Mouse (Mus musculus) layer of hippocampus, adult 18-20 months (tissue): ENCODE results near the gene H2-Q10. TPM values are rescaled to one million over a fixed set of nuclear protein-coding genes. Genes with fewer than 3 reads are reported as not detected.

Experiments used
- DNase-seq, 2 experiments: peaks; one replicate each; pipeline ENCODE4 v3.0.0; 2022; ENCODE audit warnings: low spot score in 2 of 2
- total RNA-seq, 2 experiments: library from RNA; stranded (reverse); gene quantifications; 2 replicates each; pipeline ENCODE4 v1.2.3; 2021

The H2-Q10 gene
- total RNA-seq, 2 experiments from 2014 or later = 0.10 to 0.15 TPM

GRCm38 (mm10) chr17:35514756-35515155, 44.9 kb downstream of the H2-Q10 start:
- DNase-seq = no peak

- peak in 1 of 2 experiments; percentile 22 for DNase-seq
Observed at GRCm38 (mm10) chr17:35515911-35516640, 46.2 kb downstream of the H2-Q10 start.

DNA sequence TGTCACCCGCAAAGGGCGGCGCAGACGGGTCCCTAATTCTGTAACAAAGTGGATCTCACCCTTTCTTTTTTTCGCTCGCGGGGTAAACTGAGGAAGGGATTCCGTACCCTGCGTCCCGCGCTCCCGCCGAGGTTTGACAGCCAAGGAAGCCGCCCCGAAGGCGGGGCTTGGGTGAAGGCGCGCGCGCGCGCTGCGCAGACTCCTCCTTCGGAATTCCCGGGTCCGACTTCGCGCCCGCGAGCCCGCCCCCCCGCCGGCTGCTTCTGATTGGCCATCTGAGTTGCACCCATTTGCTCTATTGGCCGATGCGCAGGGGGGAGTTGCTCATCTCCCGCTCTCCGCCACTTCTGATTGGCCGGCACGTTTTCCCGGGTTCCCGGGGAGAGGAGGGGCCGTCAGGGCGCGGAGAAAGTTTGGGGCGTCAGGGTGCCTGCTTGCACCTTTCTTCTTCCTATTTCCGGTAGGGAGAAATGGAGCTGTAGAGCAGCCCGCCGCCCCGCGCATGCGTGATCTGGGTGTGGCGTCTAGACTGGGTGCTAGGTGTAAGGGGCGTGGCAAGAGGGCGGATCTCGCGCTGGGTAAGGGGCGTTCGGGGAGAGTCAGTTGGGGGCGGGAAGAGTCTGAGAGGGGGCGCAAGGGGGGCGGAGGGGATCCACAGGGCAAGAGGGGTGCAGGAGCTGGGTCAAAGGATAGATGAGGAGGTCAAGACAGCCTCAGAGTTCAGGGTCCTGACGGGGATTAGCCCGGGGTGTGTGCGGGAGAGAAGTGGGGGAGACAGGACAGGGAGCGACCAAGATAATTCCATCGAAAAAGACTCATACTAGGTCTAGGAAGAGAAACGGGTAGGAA, 47.0 kb downstream of the H2-Q10 start, which contains the start of the genes Tcf19 and Cchcr1:
Gene Tcf19 (minus strand): TSS at position 173 of the 849 bp plus-strand sequence.
Gene Cchcr1 (plus strand): TSS at position 449 of the 849 bp plus-strand sequence.
- peak; percentile 94 to 97 for DNase-seq

DNA sequence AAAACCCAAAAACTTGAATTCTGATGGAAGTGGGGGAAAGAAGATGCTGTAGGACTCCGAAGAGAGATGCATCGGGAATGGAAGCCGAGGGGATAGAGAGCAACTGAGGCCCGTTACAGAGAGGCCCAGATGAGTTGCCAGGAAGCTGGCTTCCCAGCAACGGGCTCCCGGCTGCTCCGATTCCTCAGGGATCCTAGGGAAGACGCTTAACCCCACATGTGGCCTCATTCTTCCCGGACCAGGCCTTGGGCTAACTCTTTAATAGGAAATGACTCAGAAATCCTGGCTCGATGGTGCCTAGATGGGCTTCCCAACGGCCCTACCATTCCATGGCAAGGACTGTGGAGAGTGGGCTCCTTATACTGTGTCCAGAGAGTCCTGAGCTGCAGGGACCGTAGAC, 47.6 kb downstream of the H2-Q10 start:
- DNase-seq = no peak

Other genes starting within 250 kb of the H2-Q10 start
- not detected for gene Gm16181, start 249.3 kb upstream of the H2-Q10 start, total RNA-seq
- 100 to 1,000 TPM; 637 to 681 TPM for gene Atp6v1g2, start 236.4 kb upstream of the H2-Q10 start, total RNA-seq
- gene Nfkbil1, start 234.3 kb upstream of the H2-Q10 start, total RNA-seq = 10 to 100 TPM; 13.6 to 15.8 TPM
- gene Ddx39b, start 228.3 kb upstream of the H2-Q10 start, total RNA-seq = 100 to 1,000 TPM; 210 to 215 TPM
- 10 to 100 TPM; 22.1 to 26.7 TPM for gene H2-D1, start 207.4 kb upstream of the H2-Q10 start, total RNA-seq
- under 1 TPM; 0.15 to 0.25 TPM for gene H2-Q1, start 149.7 kb upstream of the H2-Q10 start, total RNA-seq
- under 1 TPM; 0.46 to 0.50 TPM for gene H2-Q2, start 127.8 kb upstream of the H2-Q10 start, total RNA-seq
- 1 to 10 TPM; 1.5 to 2.4 TPM for gene H2-Q4, start 90.5 kb upstream of the H2-Q10 start, total RNA-seq
- gene H2-Q6, start 45.2 kb upstream of the H2-Q10 start, total RNA-seq = under 1 TPM; 0.20 to 0.52 TPM
- gene H2-Q7, start 30.9 kb upstream of the H2-Q10 start, total RNA-seq = under 1 TPM; 0.54 to 0.63 TPM
- under 1 TPM; 0.22 to 0.23 TPM for gene Pou5f1, start 35.9 kb downstream of the H2-Q10 start, total RNA-seq
- gene Tcf19, start 46.7 kb downstream of the H2-Q10 start, total RNA-seq = 1 to 10 TPM; 4.5 to 5.7 TPM
- gene Cchcr1, start 47.0 kb downstream of the H2-Q10 start, total RNA-seq = 10 to 100 TPM in 1 of 2 experiments, 1 to 10 TPM in 1; 9.5 to 12.0 TPM
- under 1 TPM; 0.41 to 0.79 TPM for gene Psors1c2, start 63.1 kb downstream of the H2-Q10 start, total RNA-seq
- gene Cdsn, start 82.0 kb downstream of the H2-Q10 start, total RNA-seq = under 1 TPM; 0.20 to 0.22 TPM
- not detected for gene 2300002M23Rik, start 97.4 kb downstream of the H2-Q10 start, total RNA-seq
- not detected for gene Sfta2, start 131.5 kb downstream of the H2-Q10 start, total RNA-seq
- gene Gm9573, start 156.5 kb downstream of the H2-Q10 start, total RNA-seq = not detected
- gene Mucl3, start 173.6 kb downstream of the H2-Q10 start, total RNA-seq = not detected
- gene Vars2, start 197.5 kb downstream of the H2-Q10 start, total RNA-seq = 10 to 100 TPM; 35.9 to 37.4 TPM
- 10 to 100 TPM; 33.3 to 34.5 TPM for gene Gtf2h4, start 203.7 kb downstream of the H2-Q10 start, total RNA-seq
- 10 to 100 TPM; 59.0 to 59.7 TPM for gene Ddr1, start 234.5 kb downstream of the H2-Q10 start, total RNA-seq